Mouse (Mus musculus): Measurements from ENCODE around the gene Shank2.

- TF ChIP-seq CTCF (IDR thresholded peaks at IDR 0.05) (no peak), EP300 (IDR thresholded peaks at IDR 0.05; ENCODE audit: insufficient read depth, low read depth, low read length) (no peak)
Observed at GRCm38 (mm10) chr7:144212694-144213093, 211.0 kb downstream of the Shank2 start.

Measured in heart, adult 2 months (tissue).